ENCODE assay signal across 21 mouse cellular contexts in the genomic region with DNA sequence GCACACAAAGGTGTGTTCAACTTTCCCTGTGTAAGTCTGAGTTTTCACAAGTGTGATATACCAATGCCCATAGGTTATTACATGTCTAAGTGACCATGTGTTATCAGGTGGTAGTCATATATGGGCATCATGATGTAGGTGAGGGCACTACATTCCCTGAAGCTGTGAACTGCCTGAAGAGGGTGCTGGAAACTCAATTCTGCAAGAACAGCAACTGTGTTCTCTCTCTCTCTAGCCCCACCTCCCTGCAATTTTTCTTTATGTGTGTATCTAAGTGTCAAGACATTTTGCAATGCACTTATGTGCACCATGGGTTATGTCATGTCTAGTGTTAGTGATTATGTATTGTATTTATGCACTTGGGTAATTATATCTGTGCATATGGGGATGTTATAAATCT. TPM values are rescaled to one million over a fixed set of nuclear protein-coding genes. Genes with fewer than 3 reads are reported as not detected.
A peak's percentile ranks its signal among the peaks of the same experiment; 100 is the strongest.
DNase-seq lines count a peak whose midpoint lies in the region; ATAC-seq and TF ChIP-seq lines count a peak whose summit lies in the region.
"Had no signal": no experiment of that assay in that cellular context is flagged by ENCODE, and none has a peak within 500 bp of the region (broad histone marks: within the 10 kb centered on the region; RNA-seq: fewer than 3 reads in every experiment).

No protein-coding gene starts in this region.

- peaks cover 28% of the 10 kb centered on the region for H3K36me3 ChIP-seq in forebrain, postnatal 0 days (ENCODE audit: insufficient read depth)
- H3K36me3 ChIP-seq in forebrain, embryonic 10.5 days (replicated peaks) = peaks cover 37% of the 10 kb centered on the region
- peaks cover 26% of the 10 kb centered on the region for H3K36me3 ChIP-seq in midbrain, postnatal 0 days (ENCODE audit: insufficient read depth, low read length)
- H3K36me3 ChIP-seq in midbrain, embryonic 15.5 days (replicated peaks) = peaks cover 7% of the 10 kb centered on the region; the same call in 1 of the 2 replicates
- peaks cover 0 to 12% of the 10 kb centered on the region in 2 experiments; a peak in 2 of 4 replicates for H3K36me3 ChIP-seq in MEL (ENCODE audit: control insufficient read depth in 1 of 2, insufficient read depth in 2 of 2, low read length in 2 of 2)
- peaks cover 4% of the 10 kb centered on the region; the same call in 1 of the 2 replicates for H3K36me3 ChIP-seq in stomach, postnatal 0 days (ENCODE audit: control insufficient read depth, insufficient read depth, low read length)

- H3K4me3 ChIP-seq in forebrain, postnatal 0 days (ENCODE audit: low read depth, low read length) = no peak overlapping the region
- H3K4me3 ChIP-seq in forebrain, embryonic 10.5 days = no peak overlapping the region; the same call in 1 of the 2 replicates
- H3K4me3 ChIP-seq in midbrain, postnatal 0 days (ENCODE audit: low read depth, low read length) = no peak overlapping the region
- H3K4me3 ChIP-seq in midbrain, embryonic 15.5 days = no peak overlapping the region
- no peak overlapping the region; a peak in 1 of 4 replicates for H3K4me3 ChIP-seq in MEL (ENCODE audit: control insufficient read depth in 1 of 2, insufficient read depth in 1 of 2, low read depth in 2 of 2, low read length in 2 of 2)
- no peak overlapping the region for H3K4me3 ChIP-seq in stomach, postnatal 0 days (ENCODE audit: low read depth, low read length)
- H3K4me3 ChIP-seq: liver, embryonic 15.5 days had no signal

- H3K9me3 ChIP-seq in forebrain, postnatal 0 days (ENCODE audit: low read length) = no peaks in the 10 kb centered on the region
- no peaks in the 10 kb centered on the region for H3K9me3 ChIP-seq in forebrain, embryonic 10.5 days
- no peaks in the 10 kb centered on the region for H3K9me3 ChIP-seq in midbrain, postnatal 0 days (ENCODE audit: low read length)
- H3K9me3 ChIP-seq in midbrain, embryonic 15.5 days = no peaks in the 10 kb centered on the region
- H3K9me3 ChIP-seq in MEL (replicated peaks; ENCODE audit: insufficient read depth, low read length) = no peaks in the 10 kb centered on the region
- H3K9me3 ChIP-seq in stomach, postnatal 0 days (ENCODE audit: control insufficient read depth, low read length) = no peaks in the 10 kb centered on the region
- H3K9me3 ChIP-seq: embryonic facial prominence, embryonic 10.5 days; heart, embryonic 15.5 days; hindbrain, embryonic 15.5 days; kidney, embryonic 15.5 days; limb, embryonic 15.5 days; liver, embryonic 15.5 days; midbrain, embryonic 12.5 days had no signal

- no peaks in the 10 kb centered on the region for H3K27me3 ChIP-seq in forebrain, postnatal 0 days (ENCODE audit: insufficient read depth, low read length)
- H3K27me3 ChIP-seq in forebrain, embryonic 10.5 days (ENCODE audit: poor library complexity, severe bottlenecking) = no peaks in the 10 kb centered on the region
- H3K27me3 ChIP-seq in midbrain, postnatal 0 days (ENCODE audit: insufficient read depth, low read length) = no peaks in the 10 kb centered on the region
- no peaks in the 10 kb centered on the region for H3K27me3 ChIP-seq in midbrain, embryonic 15.5 days (replicated peaks)
- H3K27me3 ChIP-seq in MEL (ENCODE audit: control insufficient read depth in 1 of 2, insufficient read depth in 2 of 2, low read length in 2 of 2) = no peaks in the 10 kb centered on the region
- H3K27me3 ChIP-seq in stomach, postnatal 0 days (ENCODE audit: control insufficient read depth, insufficient read depth, low read length) = no peaks in the 10 kb centered on the region
- H3K27me3 ChIP-seq: heart, embryonic 15.5 days; hindbrain, embryonic 15.5 days; kidney, embryonic 15.5 days; midbrain, embryonic 12.5 days had no signal

- no peak overlapping the region for H3K4me2 ChIP-seq in forebrain, postnatal 0 days (ENCODE audit: low read depth)
- H3K4me2 ChIP-seq in midbrain, postnatal 0 days (ENCODE audit: low read depth, low read length, poor library complexity, severe bottlenecking) = no peak overlapping the region
- no peak overlapping the region for H3K4me2 ChIP-seq in midbrain, embryonic 15.5 days
- H3K4me2 ChIP-seq in stomach, postnatal 0 days (replicated peaks; ENCODE audit: low read depth) = no peak overlapping the region

- peaks cover 21% of the 10 kb centered on the region for H3K4me1 ChIP-seq in forebrain, postnatal 0 days (ENCODE audit: insufficient read depth)
- peaks cover 44% of the 10 kb centered on the region for H3K4me1 ChIP-seq in forebrain, embryonic 10.5 days
- H3K4me1 ChIP-seq in midbrain, postnatal 0 days (ENCODE audit: insufficient read depth, low read length) = peaks cover 17% of the 10 kb centered on the region
- peaks cover 44% of the 10 kb centered on the region for H3K4me1 ChIP-seq in midbrain, embryonic 15.5 days
- peaks cover 3 to 27% of the 10 kb centered on the region in 2 experiments for H3K4me1 ChIP-seq in MEL (ENCODE audit: control insufficient read depth in 1 of 2, insufficient read depth in 2 of 2, low read length in 2 of 2)
- 0 out of 2 replicates have a peak, but pooled peaks cover 2% of the 10 kb centered on the region for H3K4me1 ChIP-seq in stomach, postnatal 0 days (replicated peaks; ENCODE audit: control insufficient read depth, insufficient read depth)

- H3K79me2 ChIP-seq in MEL (ENCODE audit: control insufficient read depth, insufficient read depth, low read length, poor library complexity) = peaks cover 14% of the 10 kb centered on the region

- TF ChIP-seq CTCF in forebrain, postnatal 0 days (IDR thresholded peaks at IDR 0.05; ENCODE audit: low read depth) = 0 out of 2 replicates have a peak, but pooled peaks have one; percentile 7
- peak; percentile 31 for TF ChIP-seq CTCF in midbrain, postnatal 0 days (IDR thresholded peaks at IDR 0.05)
- TF ChIP-seq CTCF in MEL (IDR thresholded peaks at IDR 0.05 in 2 of 3, conservative IDR thresholded peaks at IDR 0.05 in 1 of 3; ENCODE audit: control insufficient read depth in 1 of 3, insufficient read depth in 1 of 3, low read depth in 2 of 3, low read length in 3 of 3, poor library complexity in 1 of 3, severe bottlenecking in 1 of 3) = no peak; a peak in 1 of 6 replicates
- peak; percentile 53 for TF ChIP-seq CTCF in stomach, postnatal 0 days (IDR thresholded peaks at IDR 0.05; ENCODE audit: low read depth)

- no peak overlapping the region for H3K27ac ChIP-seq in forebrain, postnatal 0 days (ENCODE audit: low read depth, low read length)
- no peak overlapping the region for H3K27ac ChIP-seq in forebrain, embryonic 10.5 days
- no peak overlapping the region for H3K27ac ChIP-seq in midbrain, postnatal 0 days (ENCODE audit: low read depth, low read length)
- H3K27ac ChIP-seq in midbrain, embryonic 15.5 days = no peak overlapping the region
- peak overlapping the region; percentile 90; the same call in 1 of the 2 replicates for H3K27ac ChIP-seq in MEL (ENCODE audit: control insufficient read depth, low read depth, low read length)
- H3K27ac ChIP-seq in stomach, postnatal 0 days (replicated peaks) = no peak overlapping the region
- H3K27ac ChIP-seq: embryonic facial prominence, embryonic 10.5 days; midbrain, embryonic 12.5 days had no signal

- no peak overlapping the region for H3K9ac ChIP-seq in forebrain, postnatal 0 days
- H3K9ac ChIP-seq in midbrain, postnatal 0 days (replicated peaks; ENCODE audit: low read length, poor library complexity, severe bottlenecking) = no peak overlapping the region
- H3K9ac ChIP-seq in midbrain, embryonic 15.5 days = no peak overlapping the region
- H3K9ac ChIP-seq in MEL (ENCODE audit: control insufficient read depth, low read depth, low read length, poor library complexity, severe bottlenecking) = no peak overlapping the region
- H3K9ac ChIP-seq in stomach, postnatal 0 days (ENCODE audit: low read length) = no peak overlapping the region
- H3K9ac ChIP-seq: limb, embryonic 15.5 days had no signal

- TF ChIP-seq POLR2A in MEL (IDR thresholded peaks at IDR 0.05; ENCODE audit: control insufficient read depth in 1 of 2, insufficient read depth in 1 of 2, low read depth in 1 of 2, low read length in 2 of 2, poor library complexity in 1 of 2) = no peak

- TF ChIP-seq RAD21 in MEL (IDR thresholded peaks at IDR 0.05; ENCODE audit: low read depth, low read length) = no peak; the same call in 1 of the 2 replicates

- no peak for DNase-seq in forebrain, postnatal 0 days
- DNase-seq in forebrain, embryonic 10.5 days (ENCODE audit: extremely low spot score, low spot score) = no peak
- DNase-seq in midbrain, postnatal 0 days (ENCODE audit: low spot score) = no peak
- no peak for DNase-seq in MEL (ENCODE audit: low read depth, low spot score)
- no peak for DNase-seq in stomach, postnatal 0 days (ENCODE audit: low spot score)
- DNase-seq in kidney, adult 18-20 months = no peak
- DNase-seq: adrenal gland, postnatal 10 days; cerebellum, adult 8-10 months; heart, postnatal 4 days; layer of hippocampus, adult 9-11 months; right cerebral cortex, postnatal 25 days had no signal

- ATAC-seq in forebrain, postnatal 0 days = no peak
- ATAC-seq in midbrain, postnatal 0 days (ENCODE audit: low FRiP score) = no peak
- no peak for ATAC-seq in midbrain, embryonic 15.5 days (replicated peaks)
- ATAC-seq in stomach, postnatal 0 days (ENCODE audit: low FRiP score, low TSS enrichment) = no peak
- ATAC-seq: forebrain, embryonic 16.5 days; intestine, embryonic 16.5 days had no signal

- TF ChIP-seq EP300 in MEL (IDR thresholded peaks at IDR 0.05; ENCODE audit: low read depth in 1 of 2, low read length in 2 of 2) = no peak
- TF ChIP-seq EP300 in stomach, postnatal 0 days (optimal IDR thresholded peaks at IDR 0.05) = no peak

RNA-seq across cellular contexts. Expression of gene Zfp512b, which starts 1.3 kb away (rescaled TPM):
- 74.6 and 75.6 TPM in 2 replicates for total RNA-seq in forebrain, postnatal 0 days (2014; rRNA removed)
- 44.7 and 62.3 TPM in 2 replicates for polyA plus RNA-seq in forebrain, postnatal 0 days (2015; fragmentation: Nextera tagmentation; extraction: Ambion mirVana)
- 42.2 and 44.0 TPM in 2 replicates for polyA plus RNA-seq in forebrain, embryonic 10.5 days (2016; fragmentation: Nextera tagmentation; extraction: Ambion mirVana)
- 60.0 and 85.1 TPM in 2 replicates for total RNA-seq in midbrain, postnatal 0 days (2014; rRNA removed)
- polyA plus RNA-seq in midbrain, postnatal 0 days (2015; fragmentation: Nextera tagmentation; extraction: Ambion mirVana) = 81.1 and 99.7 TPM in 2 replicates
- 97.1 and 111 TPM in 2 replicates for polyA plus RNA-seq in midbrain, embryonic 15.5 days (2015; fragmentation: Nextera tagmentation; extraction: Ambion mirVana)
- total RNA-seq in MEL (2012; rRNA removed) = 13.4 and 15.5 TPM in 2 replicates
- 10 to 100 TPM in 1 of 2 experiments, not detected in 1; 37.6 TPM for polyA plus RNA-seq in MEL (2012; ENCODE audit: insufficient read depth in 1 of 2, insufficient read length in 2 of 2, low read depth in 1 of 2, low replicate concordance in 2 of 2, missing spikeins in 1 of 2)
- 15.9 and 18.3 TPM in 2 replicates for polyA plus RNA-seq in stomach, postnatal 0 days (2015; fragmentation: Nextera tagmentation; extraction: Ambion mirVana)

RNA-seq across cellular contexts. Expression of gene Prpf6, which starts 2.3 kb away (rescaled TPM):
- total RNA-seq in forebrain, postnatal 0 days (2014; rRNA removed) = 45.8 and 49.6 TPM in 2 replicates
- 43.7 and 46.5 TPM in 2 replicates for polyA plus RNA-seq in forebrain, postnatal 0 days (2015; fragmentation: Nextera tagmentation; extraction: Ambion mirVana)
- 78.5 and 86.9 TPM in 2 replicates for polyA plus RNA-seq in forebrain, embryonic 10.5 days (2016; fragmentation: Nextera tagmentation; extraction: Ambion mirVana)
- total RNA-seq in midbrain, postnatal 0 days (2014; rRNA removed) = 34.4 and 39.3 TPM in 2 replicates
- polyA plus RNA-seq in midbrain, postnatal 0 days (2015; fragmentation: Nextera tagmentation; extraction: Ambion mirVana) = 40.5 and 40.6 TPM in 2 replicates
- polyA plus RNA-seq in midbrain, embryonic 15.5 days (2015; fragmentation: Nextera tagmentation; extraction: Ambion mirVana) = 68.4 and 69.0 TPM in 2 replicates
- total RNA-seq in MEL (2012; rRNA removed) = 56.0 and 58.7 TPM in 2 replicates
- polyA plus RNA-seq in MEL (2012; ENCODE audit: insufficient read depth in 1 of 2, insufficient read length in 2 of 2, low read depth in 1 of 2, low replicate concordance in 2 of 2, missing spikeins in 1 of 2) = 10 to 100 TPM in 1 of 2 experiments, not detected in 1; 69.4 TPM
- 28.3 and 28.4 TPM in 2 replicates for polyA plus RNA-seq in stomach, postnatal 0 days (2015; fragmentation: Nextera tagmentation; extraction: Ambion mirVana)

RNA-seq across cellular contexts. Expression of gene Samd10, which starts 5.1 kb away (rescaled TPM):
- 64.9 and 85.6 TPM in 2 replicates for total RNA-seq in forebrain, postnatal 0 days (2014; rRNA removed)
- 82.6 and 108 TPM in 2 replicates for polyA plus RNA-seq in forebrain, postnatal 0 days (2015; fragmentation: Nextera tagmentation; extraction: Ambion mirVana)
- 31.0 and 31.6 TPM in 2 replicates for polyA plus RNA-seq in forebrain, embryonic 10.5 days (2016; fragmentation: Nextera tagmentation; extraction: Ambion mirVana)
- 140 and 142 TPM in 2 replicates for total RNA-seq in midbrain, postnatal 0 days (2014; rRNA removed)
- polyA plus RNA-seq in midbrain, postnatal 0 days (2015; fragmentation: Nextera tagmentation; extraction: Ambion mirVana) = 174 and 179 TPM in 2 replicates
- polyA plus RNA-seq in midbrain, embryonic 15.5 days (2015; fragmentation: Nextera tagmentation; extraction: Ambion mirVana) = 232 and 239 TPM in 2 replicates
- 0.56 and 0.89 TPM in 2 replicates for total RNA-seq in MEL (2012; rRNA removed)
- polyA plus RNA-seq in MEL (2012; ENCODE audit: insufficient read depth in 1 of 2, insufficient read length in 2 of 2, low read depth in 1 of 2, low replicate concordance in 2 of 2, missing spikeins in 1 of 2) = 1 to 10 TPM in 1 of 2 experiments, not detected in 1; 4.6 TPM
- 22.9 and 26.8 TPM in 2 replicates for polyA plus RNA-seq in stomach, postnatal 0 days (2015; fragmentation: Nextera tagmentation; extraction: Ambion mirVana)

RNA-seq across cellular contexts. Expression of gene Uckl1, which starts 9.2 kb away (rescaled TPM):
- total RNA-seq in forebrain, postnatal 0 days (2014; rRNA removed) = 55.8 and 59.1 TPM in 2 replicates
- 42.7 and 43.0 TPM in 2 replicates for polyA plus RNA-seq in forebrain, postnatal 0 days (2015; fragmentation: Nextera tagmentation; extraction: Ambion mirVana)
- 40.7 and 41.3 TPM in 2 replicates for polyA plus RNA-seq in forebrain, embryonic 10.5 days (2016; fragmentation: Nextera tagmentation; extraction: Ambion mirVana)
- 49.8 and 63.9 TPM in 2 replicates for total RNA-seq in midbrain, postnatal 0 days (2014; rRNA removed)
- polyA plus RNA-seq in midbrain, postnatal 0 days (2015; fragmentation: Nextera tagmentation; extraction: Ambion mirVana) = 45.2 and 52.7 TPM in 2 replicates
- polyA plus RNA-seq in midbrain, embryonic 15.5 days (2015; fragmentation: Nextera tagmentation; extraction: Ambion mirVana) = 77.2 and 81.8 TPM in 2 replicates
- total RNA-seq in MEL (2012; rRNA removed) = 15.2 and 15.6 TPM in 2 replicates
- 10 to 100 TPM in 1 of 2 experiments, not detected in 1; 24.6 TPM for polyA plus RNA-seq in MEL (2012; ENCODE audit: insufficient read depth in 1 of 2, insufficient read length in 2 of 2, low read depth in 1 of 2, low replicate concordance in 2 of 2, missing spikeins in 1 of 2)
- polyA plus RNA-seq in stomach, postnatal 0 days (2015; fragmentation: Nextera tagmentation; extraction: Ambion mirVana) = 37.1 and 39.7 TPM in 2 replicates

Comparison
In these comparisons a context has a peak if more than half of its experiments do, and no peak if none do; other contexts are left out.
1. CTCF ChIP-seq: peak in forebrain, postnatal 0 days (single experiment), midbrain, postnatal 0 days (single experiment) and stomach, postnatal 0 days (single experiment); none in MEL (0 of 3).